Mouse (Mus musculus) lung, postnatal 0 days (tissue): ENCODE measurements at regions not wholly inside any gene's neighbourhood (a gene's known extent, or its start where the extent isn't known, plus 50 kb on each side); places are given as distances from the start of the nearest gene placed in this dataset.

Experiments used
- CTCF ChIP-seq: IDR thresholded peaks from 2 replicates; pipeline ENCODE4 v1.5.1; 2016; ENCODE audit warnings: antibody characterized with exemption, mild to moderate bottlenecking
- EP300 ChIP-seq: IDR thresholded peaks from 2 replicates; pipeline ENCODE4 v1.6.1; 2016; ENCODE audit warnings: antibody characterized with exemption, mild to moderate bottlenecking, control low read depth

DNA sequence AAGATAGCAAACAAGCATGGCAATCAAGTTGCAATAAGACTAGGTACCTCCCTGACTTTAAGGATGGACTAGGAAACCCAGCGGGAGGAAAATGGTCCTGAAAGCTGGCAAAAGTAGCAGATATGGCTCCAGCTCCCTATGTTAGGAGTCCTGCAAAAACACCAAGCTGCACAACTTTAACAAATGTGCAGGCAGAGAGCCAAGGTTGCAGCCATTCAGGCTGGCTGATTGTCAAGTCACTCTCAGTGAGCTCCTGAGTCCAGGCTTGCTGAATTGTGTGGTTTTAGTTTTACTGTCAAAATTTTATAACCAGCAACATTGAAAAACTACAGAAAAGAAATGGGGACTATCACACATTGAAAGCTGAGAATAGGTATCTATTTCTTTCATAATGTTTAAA is 1122.8 kb upstream of the Slc10a2 start:
- no peak for TF ChIP-seq CTCF
- no peak for TF ChIP-seq EP300
